Mouse (Mus musculus) limb, embryonic 11.5 days (tissue): Measurements from ENCODE around the gene Magi1. TPM values are rescaled to one million over a fixed set of nuclear protein-coding genes. Genes with fewer than 3 reads are reported as not detected.

Experiments used
- ATAC-seq: fragments of 200-750 bp; cut with Nextera tagmentation; 2 replicates; pipeline ENCODE4 v1.8.0; 2017; ENCODE audit warnings: low read depth; ENCODE audit not compliant: insufficient number of reproducible peaks, low FRiP score, low TSS enrichment
- DNase-seq: peaks from one replicate; pipeline ENCODE4 v3.0.0-alpha.2; 2015; ENCODE audit warnings: low spot score
- H3K27ac ChIP-seq: fragments of 300-500 bp; sonication (generic); replicated peaks from 2 replicates; pipeline ENCODE4 v1.5.1; 2014; ENCODE audit warnings: low read depth, mild to moderate bottlenecking, low read length
- H3K27me3 ChIP-seq: fragments of 300-500 bp; sonication (generic); 2 replicates; pipeline ENCODE4 v1.6.1; 2014; ENCODE audit warnings: mild to moderate bottlenecking, low read length, mixed read lengths; ENCODE audit not compliant: control insufficient read depth, insufficient read depth
- H3K36me3 ChIP-seq: fragments of 300-500 bp; sonication (generic); 2 replicates; pipeline ENCODE4 v1.6.1; 2014; ENCODE audit warnings: mild to moderate bottlenecking, low read length, moderate library complexity, mixed read lengths; ENCODE audit not compliant: control insufficient read depth, insufficient read depth
- H3K4me1 ChIP-seq: fragments of 300-500 bp; sonication (generic); 2 replicates; pipeline ENCODE4 v1.6.1; 2014; ENCODE audit warnings: low read length, mixed read lengths; ENCODE audit not compliant: control insufficient read depth, insufficient read depth
- H3K4me2 ChIP-seq: fragments of 300-500 bp; sonication (generic); 2 replicates; pipeline ENCODE4 v1.6.1; 2014; ENCODE audit warnings: low read depth, mild to moderate bottlenecking, moderate library complexity; ENCODE audit not compliant: severe bottlenecking
- H3K4me3 ChIP-seq: fragments of 300-500 bp; sonication (generic); 2 replicates; pipeline ENCODE4 v1.5.1; 2014; ENCODE audit warnings: low read depth, low read length
- H3K9ac ChIP-seq: fragments of 300-500 bp; sonication (generic); 2 replicates; pipeline ENCODE4 v1.6.1; 2014; ENCODE audit warnings: mild to moderate bottlenecking, low read length
- H3K9me3 ChIP-seq: fragments of 300-500 bp; sonication (generic); 2 replicates; pipeline ENCODE4 v1.6.1; 2016; ENCODE audit warnings: low read length; ENCODE audit not compliant: control insufficient read depth
- WGBS: fragments of 180-500 bp; shearing (Covaris S2); extraction: QIAGEN DNeasy Blood & Tissue Kit; methylation state at CpG from one replicate; pipeline ENCODE4 v1.1.7; 2014; 5-methylcytosine and 5-hydroxymethylcytosine counted together
- polyA plus RNA-seq: library from polyadenylated mRNA; unstranded; fragments of >200 nt; fragmentation: Nextera tagmentation; extraction: Ambion mirVana; gene quantifications from 2 replicates; pipeline ENCODE4 v1.2.1, GENCODE M21; 2014

Gene Magi1
- polyA plus RNA-seq, 1 experiment from 2014 or later = 13.4 TPM

- no peak overlapping the region for H3K27ac ChIP-seq
- no peak overlapping the region for H3K4me2 ChIP-seq
- no peak for DNase-seq
- no peaks in the 10 kb centered on the region for H3K27me3 ChIP-seq
- no peak overlapping the region for H3K9ac ChIP-seq
- H3K36me3 ChIP-seq = no peaks in the 10 kb centered on the region
- ATAC-seq = no peak
- no peak overlapping the region for H3K4me3 ChIP-seq
- no peaks in the 10 kb centered on the region for H3K9me3 ChIP-seq
- H3K4me1 ChIP-seq = peaks cover 6% of the 10 kb centered on the region; the same call in 1 of the 2 replicates
- 59% methylated on average over 8 of the region's 8 CpGs for WGBS
Measured at GRCm38 (mm10) chr6:93996841-93997485, 286.8 kb downstream of the Magi1 start.

GRCm38 (mm10) chr6:93987561-93987960, 296.2 kb downstream of the Magi1 start:
- no peaks in the 10 kb centered on the region for H3K36me3 ChIP-seq
- WGBS = 7% methylated on average over 3 of the region's 3 CpGs

GRCm38 (mm10) chr6:93985111-93985510, 298.6 kb downstream of the Magi1 start:
- DNase-seq (peak; percentile 38), ATAC-seq (no peak)
- WGBS = 60% methylated on average over 9 of the region's 9 CpGs

More at GRCm38 (mm10) chr6:93987561-93987960, 296.2 kb downstream of the Magi1 start:
- ATAC-seq (no peak), DNase-seq (no peak)
- Histone ChIP-seq H3K4me2 (no peak overlapping the region), H3K9ac (no peak overlapping the region), H3K9me3 (no peaks in the 10 kb centered on the region), H3K27me3 (no peaks in the 10 kb centered on the region), H3K4me1 (peaks cover 6% of the 10 kb centered on the region; the same call in 1 of the 2 replicates), H3K27ac (no peak overlapping the region), H3K4me3 (no peak overlapping the region)

DNA sequence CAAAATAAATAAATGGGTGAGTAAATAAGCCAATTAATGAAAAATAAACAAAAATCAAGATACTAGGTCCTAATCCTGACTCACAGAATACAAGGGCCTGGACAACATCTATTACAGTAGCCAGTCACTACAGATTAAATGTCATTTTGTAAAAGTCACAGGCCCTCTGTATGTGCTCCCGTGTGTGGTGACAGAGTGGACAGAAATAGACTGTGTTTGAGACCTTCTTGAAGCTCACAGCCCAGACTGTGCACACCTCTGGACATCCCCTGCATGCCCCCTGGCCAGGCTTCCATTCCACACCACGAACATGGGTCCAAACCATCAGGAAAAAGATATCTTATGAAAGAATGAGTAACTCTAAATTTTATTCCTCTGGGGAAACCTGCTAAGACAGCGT, 300.2 kb downstream of the Magi1 start:
- Histone ChIP-seq H3K27ac (no peak overlapping the region), H3K27me3 (no peaks in the 10 kb centered on the region), H3K36me3 (no peaks in the 10 kb centered on the region), H3K4me1 (0 out of 2 replicates have a peak, but pooled peaks cover 5% of the 10 kb centered on the region), H3K9me3 (no peaks in the 10 kb centered on the region), H3K4me3 (no peak overlapping the region), H3K4me2 (no peak overlapping the region), H3K9ac (no peak overlapping the region)
- WGBS = 89% methylated on average over 3 of the region's 3 CpGs
- no peak for ATAC-seq
- no peak for DNase-seq

More at GRCm38 (mm10) chr6:93985111-93985510, 298.6 kb downstream of the Magi1 start:
- Histone ChIP-seq H3K9ac (no peak overlapping the region), H3K4me2 (no peak overlapping the region), H3K27ac (no peak overlapping the region), H3K27me3 (no peaks in the 10 kb centered on the region), H3K36me3 (no peaks in the 10 kb centered on the region), H3K4me3 (no peak overlapping the region), H3K9me3 (no peaks in the 10 kb centered on the region), H3K4me1 (peaks cover 9% of the 10 kb centered on the region; the same call in 1 of the 2 replicates)

- Histone ChIP-seq H3K9me3 (no peaks in the 10 kb centered on the region), H3K9ac (no peak overlapping the region), H3K36me3 (no peaks in the 10 kb centered on the region; the same call in 1 of the 2 replicates), H3K4me1 (0 out of 2 replicates have a peak, but pooled peaks cover 2% of the 10 kb centered on the region), H3K27me3 (no peaks in the 10 kb centered on the region), H3K27ac (no peak overlapping the region), H3K4me3 (no peak overlapping the region), H3K4me2 (no peak overlapping the region)
- ATAC-seq = no peak
- 51% methylated on average over 8 of the region's 8 CpGs for WGBS
- DNase-seq = no peak
Measured at GRCm38 (mm10) chr6:93981211-93981610, 302.5 kb downstream of the Magi1 start.

GRCm38 (mm10) chr6:93979241-93979640, 304.5 kb downstream of the Magi1 start:
- H3K9ac ChIP-seq = no peak overlapping the region
- no peaks in the 10 kb centered on the region; the same call in 1 of the 2 replicates for H3K36me3 ChIP-seq
- H3K27me3 ChIP-seq = no peaks in the 10 kb centered on the region
- no peak overlapping the region for H3K27ac ChIP-seq
- no peaks in the 10 kb centered on the region for H3K9me3 ChIP-seq
- no peak overlapping the region for H3K4me3 ChIP-seq
- ATAC-seq (no peak), DNase-seq (no peak)
- H3K4me1 ChIP-seq = 0 out of 2 replicates have a peak, but pooled peaks cover 2% of the 10 kb centered on the region
- H3K4me2 ChIP-seq = no peak overlapping the region
- 97% methylated on average over 3 of the region's 3 CpGs for WGBS

GRCm38 (mm10) chr6:93968721-93969120, 315.0 kb downstream of the Magi1 start:
- 83% methylated on average over 2 of the region's 2 CpGs for WGBS
- Histone ChIP-seq H3K36me3 (no peaks in the 10 kb centered on the region), H3K4me3 (no peak overlapping the region), H3K9ac (no peak overlapping the region), H3K27ac (no peak overlapping the region), H3K4me1 (no peaks in the 10 kb centered on the region), H3K27me3 (no peaks in the 10 kb centered on the region), H3K9me3 (no peaks in the 10 kb centered on the region), H3K4me2 (no peak overlapping the region)
- ATAC-seq = no peak
- DNase-seq = no peak

- Histone ChIP-seq H3K4me1 (no peaks in the 10 kb centered on the region), H3K4me2 (no peak overlapping the region), H3K9me3 (no peaks in the 10 kb centered on the region), H3K4me3 (no peak overlapping the region), H3K9ac (no peak overlapping the region), H3K27ac (no peak overlapping the region), H3K27me3 (no peaks in the 10 kb centered on the region), H3K36me3 (no peaks in the 10 kb centered on the region)
- DNase-seq = no peak
- ATAC-seq = no peak
- WGBS = 86% methylated on average over 5 of the region's 5 CpGs
Measured at GRCm38 (mm10) chr6:93962757-93963336, 320.9 kb downstream of the Magi1 start.
